Mouse (Mus musculus): ENCODE data around the gene Olfr1036. TPM values are rescaled to one million over a fixed set of nuclear protein-coding genes. Genes with fewer than 3 reads are reported as not detected.
"Not testable (repeated sequence)": the region's sequence is repeated elsewhere in the genome, so short reads cannot be mapped to it uniquely, and the experiment has no call there.

Olfr1036 gene
- polyA plus RNA-seq (2015; fragmentation: Nextera tagmentation; extraction: Ambion mirVana): not detected in 2 replicates

GRCm38 (mm10) chr2:86073692-86074091 is at the start of gene Olfr1036:
TSS of gene Olfr1036 (plus strand) at chr2:86073992.
- not testable (repeated sequence) for ATAC-seq (ENCODE audit: insufficient number of reproducible peaks, low FRiP score, low TSS enrichment, low read depth); H3K4me2 ChIP-seq (replicated peaks); H3K4me1 ChIP-seq

DNA sequence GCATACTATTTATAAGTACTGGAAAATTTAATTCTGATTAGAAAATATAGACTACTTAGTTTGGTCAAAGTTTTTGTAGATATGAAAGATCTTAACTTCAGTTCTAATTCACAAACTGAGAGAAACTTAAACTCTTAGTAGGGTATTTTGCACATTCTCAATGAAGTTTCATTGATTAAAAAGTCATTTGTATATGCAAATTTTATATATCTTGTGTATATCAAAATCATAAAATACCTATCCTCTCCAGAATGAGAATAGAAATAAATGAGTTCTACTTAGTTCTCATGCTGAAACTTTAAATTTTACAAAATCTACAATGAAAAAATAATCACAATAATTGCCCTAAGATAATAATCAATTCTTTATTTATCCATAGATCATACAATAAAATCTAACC is 28.2 kb upstream of the Olfr1036 start, which contains the start of gene Olfr1034:
Gene Olfr1034, plus strand, starts transcription at position 301 of the 400 bp plus-strand sequence.
- Histone ChIP-seq H3K4me2 (replicated peaks) (no peak within 1 kb of the TSS), H3K27ac (replicated peaks) (no peak within 1 kb of the TSS), H3K9ac (no peak within 1 kb of the TSS), H3K4me3 (replicated peaks) (no peak within 1 kb of the TSS), H3K27me3 (no peaks in the 10 kb centered on the region), H3K4me1 (no peaks in the 10 kb centered on the region), H3K36me3 (no peaks in the 10 kb centered on the region), H3K9me3 (replicated peaks) (no peaks in the 10 kb centered on the region)
- ATAC-seq (ENCODE audit: insufficient number of reproducible peaks, low FRiP score, low TSS enrichment, low read depth): no peak

More at GRCm38 (mm10) chr2:86073692-86074091, at the start of gene Olfr1036:
- H3K4me3 ChIP-seq (replicated peaks); H3K9ac ChIP-seq; H3K27me3 ChIP-seq; H3K27ac ChIP-seq (replicated peaks); H3K36me3 ChIP-seq; H3K9me3 ChIP-seq (replicated peaks): not testable (repeated sequence)

DNA sequence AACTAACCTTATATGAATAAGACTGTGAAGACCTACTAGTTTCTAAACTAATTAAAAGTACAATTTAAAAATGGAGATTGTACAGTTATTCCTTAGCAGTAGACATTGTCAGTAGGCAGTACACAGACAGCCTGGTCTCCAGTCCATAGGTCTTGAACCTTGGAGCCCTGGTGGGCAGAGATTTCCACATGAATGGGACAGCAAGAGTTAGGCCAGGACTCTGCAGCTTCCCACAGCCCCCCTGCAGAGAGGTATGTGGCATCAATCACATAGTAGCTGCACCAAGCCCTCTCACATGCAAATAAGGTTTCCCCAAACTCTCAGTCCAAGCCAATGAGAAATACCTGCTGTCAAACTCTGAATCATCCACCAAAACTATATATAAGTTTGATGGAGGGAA is 23.0 kb upstream of the Olfr1036 start:
- ATAC-seq (ENCODE audit: insufficient number of reproducible peaks, low FRiP score, low TSS enrichment, low read depth); H3K4me3 ChIP-seq (replicated peaks); H3K9ac ChIP-seq; H3K27me3 ChIP-seq; H3K27ac ChIP-seq (replicated peaks); H3K36me3 ChIP-seq; H3K4me2 ChIP-seq (replicated peaks); H3K4me1 ChIP-seq; H3K9me3 ChIP-seq (replicated peaks): not testable (repeated sequence)

DNA sequence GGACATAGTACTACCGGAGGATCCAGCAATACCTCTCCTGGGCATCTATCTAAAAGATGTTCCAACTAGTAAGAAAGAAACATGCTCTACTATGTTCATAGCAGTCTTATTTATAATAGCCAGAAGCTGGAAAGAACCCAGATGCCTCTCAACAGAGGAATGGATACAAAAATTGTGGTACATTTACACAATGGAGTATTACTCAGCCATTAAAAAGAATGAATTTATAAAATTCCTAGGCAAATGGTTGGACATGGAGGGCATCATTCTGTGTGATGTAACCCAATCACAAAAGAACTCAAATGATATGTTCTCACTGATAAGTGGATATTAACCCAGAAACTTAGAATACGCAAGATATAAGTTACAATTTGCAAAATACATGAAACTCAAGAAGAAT is 10.0 kb upstream of the Olfr1036 start:
- WGBS: 92% methylated on average over 2 of the region's 2 CpGs
- not testable (repeated sequence) for H3K9me3 ChIP-seq (replicated peaks); H3K27ac ChIP-seq (replicated peaks); H3K4me3 ChIP-seq (replicated peaks); H3K36me3 ChIP-seq; H3K4me1 ChIP-seq; ATAC-seq (ENCODE audit: insufficient number of reproducible peaks, low FRiP score, low TSS enrichment, low read depth); H3K4me2 ChIP-seq (replicated peaks); H3K27me3 ChIP-seq; H3K9ac ChIP-seq

DNA sequence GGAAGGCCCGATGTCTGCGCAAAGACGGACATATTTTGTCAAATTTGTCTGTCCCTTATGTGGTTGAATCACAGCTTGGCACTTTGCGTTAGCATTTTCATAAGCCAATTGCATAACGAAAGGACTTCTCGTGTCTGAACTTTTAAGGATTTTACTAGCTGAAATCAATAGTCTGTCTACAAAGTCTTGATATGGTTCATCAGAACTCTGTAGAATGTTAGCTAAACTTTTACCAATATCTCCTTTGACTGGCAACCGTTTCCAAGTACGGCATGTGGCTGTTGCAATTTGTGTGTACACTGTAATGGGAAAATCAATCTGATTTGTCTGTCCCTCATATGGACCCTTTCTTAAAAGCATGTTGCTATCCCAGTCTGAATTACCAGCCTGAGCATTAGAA is 3.6 kb upstream of the Olfr1036 start:
- Histone ChIP-seq H3K36me3 (no peaks in the 10 kb centered on the region), H3K9me3 (replicated peaks) (no peaks in the 10 kb centered on the region), H3K4me1 (no peaks in the 10 kb centered on the region), H3K27me3 (no peaks in the 10 kb centered on the region), H3K27ac (replicated peaks) (no peak overlapping the region), H3K4me2 (replicated peaks) (no peak overlapping the region), H3K4me3 (replicated peaks) (no peak overlapping the region), H3K9ac (no peak overlapping the region)
- 95% methylated on average over 8 of the region's 8 CpGs for WGBS
- no peak for ATAC-seq (ENCODE audit: insufficient number of reproducible peaks, low FRiP score, low TSS enrichment, low read depth)

GRCm38 (mm10) chr2:86080478-86080877 is 6.7 kb downstream of the Olfr1036 start:
- H3K27me3 ChIP-seq; H3K9ac ChIP-seq; H3K9me3 ChIP-seq (replicated peaks); H3K4me1 ChIP-seq; H3K4me3 ChIP-seq (replicated peaks); H3K4me2 ChIP-seq (replicated peaks); H3K27ac ChIP-seq (replicated peaks); H3K36me3 ChIP-seq; ATAC-seq (ENCODE audit: insufficient number of reproducible peaks, low FRiP score, low TSS enrichment, low read depth): not testable (repeated sequence)
- 94% methylated on average over 1 of the region's 1 CpGs for WGBS

DNA sequence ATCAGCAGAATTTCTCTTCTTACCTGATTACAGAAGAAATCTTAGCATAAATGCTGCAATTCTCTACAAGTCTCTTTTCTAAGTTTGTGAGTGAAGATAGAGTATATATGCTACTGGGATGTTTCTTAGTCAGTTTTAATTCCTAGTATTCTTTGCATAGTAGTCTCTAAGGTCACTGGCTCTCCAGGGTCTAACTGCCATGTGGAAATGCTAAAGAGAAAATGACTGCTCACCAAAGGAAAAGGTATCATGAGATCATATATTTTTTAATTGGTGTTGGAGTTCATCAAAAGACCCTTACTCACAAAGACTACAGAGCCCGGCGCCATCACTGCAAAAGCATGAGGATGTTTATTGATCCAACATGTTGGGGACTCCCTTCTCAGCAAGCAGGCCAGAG is 13.5 kb downstream of the Olfr1036 start, which contains the start of gene Olfr1037:
Gene Olfr1037, minus strand, starts transcription at position 101 of the 400 bp plus-strand sequence.
- Histone ChIP-seq H3K36me3 (no peaks in the 10 kb centered on the region), H3K27ac (replicated peaks) (no peak within 1 kb of the TSS), H3K4me1 (no peaks in the 10 kb centered on the region), H3K4me2 (replicated peaks) (no peak within 1 kb of the TSS), H3K4me3 (replicated peaks) (no peak within 1 kb of the TSS), H3K9ac (no peak within 1 kb of the TSS), H3K27me3 (no peaks in the 10 kb centered on the region), H3K9me3 (replicated peaks) (no peaks in the 10 kb centered on the region)
- 83% methylated on average over 2 of the region's 2 CpGs for WGBS
- no peak for ATAC-seq (ENCODE audit: insufficient number of reproducible peaks, low FRiP score, low TSS enrichment, low read depth)

Other genes with a start within 250 kb of the Olfr1036 start
- not detected in 2 replicates for gene Olfr1019, start 228.5 kb upstream of the Olfr1036 start, polyA plus RNA-seq (2015; fragmentation: Nextera tagmentation; extraction: Ambion mirVana)
- gene Olfr1020, start 227.0 kb upstream of the Olfr1036 start, polyA plus RNA-seq (2015; fragmentation: Nextera tagmentation; extraction: Ambion mirVana): not detected in 2 replicates
- not detected in 2 replicates for gene Olfr1022, start 205.4 kb upstream of the Olfr1036 start, polyA plus RNA-seq (2015; fragmentation: Nextera tagmentation; extraction: Ambion mirVana)
- not detected in 2 replicates for gene Olfr1023, start 188.4 kb upstream of the Olfr1036 start, polyA plus RNA-seq (2015; fragmentation: Nextera tagmentation; extraction: Ambion mirVana)
- not detected in 2 replicates for gene Olfr1024, start 168.9 kb upstream of the Olfr1036 start, polyA plus RNA-seq (2015; fragmentation: Nextera tagmentation; extraction: Ambion mirVana)
- 0.59 and 0.84 TPM in 2 replicates for gene Olfr1025-ps1, start 158.8 kb upstream of the Olfr1036 start, polyA plus RNA-seq (2015; fragmentation: Nextera tagmentation; extraction: Ambion mirVana)
- 0.38 and 0.69 TPM in 2 replicates for gene Olfr1026, start 152.4 kb upstream of the Olfr1036 start, polyA plus RNA-seq (2015; fragmentation: Nextera tagmentation; extraction: Ambion mirVana)
- gene Olfr1028, start 123.6 kb upstream of the Olfr1036 start, polyA plus RNA-seq (2015; fragmentation: Nextera tagmentation; extraction: Ambion mirVana): 0.09 and 0.17 TPM in 2 replicates
- 0.08 and 0.17 TPM in 2 replicates for gene Olfr1029, start 100.1 kb upstream of the Olfr1036 start, polyA plus RNA-seq (2015; fragmentation: Nextera tagmentation; extraction: Ambion mirVana)
- 0.11 and 0.12 TPM in 2 replicates for gene Olfr1030, start 94.7 kb upstream of the Olfr1036 start, polyA plus RNA-seq (2015; fragmentation: Nextera tagmentation; extraction: Ambion mirVana)
- gene Olfr1031, start 83.7 kb upstream of the Olfr1036 start, polyA plus RNA-seq (2015; fragmentation: Nextera tagmentation; extraction: Ambion mirVana): 0.37 and 0.39 TPM in 2 replicates
- 0.27 TPM in 1 of 2 replicates, not detected in the other for gene Olfr1032, start 68.5 kb upstream of the Olfr1036 start, polyA plus RNA-seq (2015; fragmentation: Nextera tagmentation; extraction: Ambion mirVana)
- gene Olfr1033, start 53.4 kb upstream of the Olfr1036 start, polyA plus RNA-seq (2015; fragmentation: Nextera tagmentation; extraction: Ambion mirVana): 0.14 and 0.79 TPM in 2 replicates
- 0.04 and 0.09 TPM in 2 replicates for gene Olfr1034, start 28.1 kb upstream of the Olfr1036 start, polyA plus RNA-seq (2015; fragmentation: Nextera tagmentation; extraction: Ambion mirVana)
- 0.14 TPM in 1 of 2 replicates, not detected in the other for gene Olfr1037, start 13.4 kb downstream of the Olfr1036 start, polyA plus RNA-seq (2015; fragmentation: Nextera tagmentation; extraction: Ambion mirVana)
- 0.05 TPM in 1 of 2 replicates, not detected in the other for gene Olfr1039, start 61.9 kb downstream of the Olfr1036 start, polyA plus RNA-seq (2015; fragmentation: Nextera tagmentation; extraction: Ambion mirVana)
- not detected in 2 replicates for gene Olfr1040, start 72.7 kb downstream of the Olfr1036 start, polyA plus RNA-seq (2015; fragmentation: Nextera tagmentation; extraction: Ambion mirVana)
- not detected in 2 replicates for gene Olfr1042, start 87.8 kb downstream of the Olfr1036 start, polyA plus RNA-seq (2015; fragmentation: Nextera tagmentation; extraction: Ambion mirVana)
- gene Olfr1043, start 93.5 kb downstream of the Olfr1036 start, polyA plus RNA-seq (2015; fragmentation: Nextera tagmentation; extraction: Ambion mirVana): not detected in 2 replicates
- 0.24 TPM in 2 replicates for gene Olfr1044, start 103.8 kb downstream of the Olfr1036 start, polyA plus RNA-seq (2015; fragmentation: Nextera tagmentation; extraction: Ambion mirVana)
- 0.20 TPM in 1 of 2 replicates, not detected in the other for gene Olfr52, start 111.7 kb downstream of the Olfr1036 start, polyA plus RNA-seq (2015; fragmentation: Nextera tagmentation; extraction: Ambion mirVana)
- gene Olfr1045, start 129.0 kb downstream of the Olfr1036 start, polyA plus RNA-seq (2015; fragmentation: Nextera tagmentation; extraction: Ambion mirVana): 0.09 TPM in 1 of 2 replicates, not detected in the other
- gene Olfr1046, start 145.3 kb downstream of the Olfr1036 start, polyA plus RNA-seq (2015; fragmentation: Nextera tagmentation; extraction: Ambion mirVana): 0.12 and 0.52 TPM in 2 replicates
- gene Olfr1047, start 157.4 kb downstream of the Olfr1036 start, polyA plus RNA-seq (2015; fragmentation: Nextera tagmentation; extraction: Ambion mirVana): 0.24 and 0.56 TPM in 2 replicates
- 0.20 TPM in 1 of 2 replicates, not detected in the other for gene Olfr1048, start 166.3 kb downstream of the Olfr1036 start, polyA plus RNA-seq (2015; fragmentation: Nextera tagmentation; extraction: Ambion mirVana)
- gene Olfr1049, start 184.3 kb downstream of the Olfr1036 start, polyA plus RNA-seq (2015; fragmentation: Nextera tagmentation; extraction: Ambion mirVana): not detected in 2 replicates
- not detected in 2 replicates for gene Olfr1051, start 205.1 kb downstream of the Olfr1036 start, polyA plus RNA-seq (2015; fragmentation: Nextera tagmentation; extraction: Ambion mirVana)
- 0.12 and 0.23 TPM in 2 replicates for gene Olfr1052, start 218.5 kb downstream of the Olfr1036 start, polyA plus RNA-seq (2015; fragmentation: Nextera tagmentation; extraction: Ambion mirVana)
- gene Olfr1053, start 241.3 kb downstream of the Olfr1036 start, polyA plus RNA-seq (2015; fragmentation: Nextera tagmentation; extraction: Ambion mirVana): not detected in 2 replicates

Measured in embryonic facial prominence, embryonic 15.5 days (tissue).